Mouse (Mus musculus) myocyte (in vitro differentiated cells): ENCODE data around the gene Rnf43.

Experiments used
- CEBPB ChIP-seq: IDR thresholded peaks from 2 replicates; pipeline ENCODE4 v1.6.1; 2011; ENCODE audit warnings: mild to moderate bottlenecking, moderate library complexity; ENCODE audit not compliant: poor library complexity, insufficient read depth, severe bottlenecking
- E2F4 ChIP-seq: IDR thresholded peaks from one replicate; pipeline ENCODE4 v1.6.1; 2011; ENCODE audit warnings: mild to moderate bottlenecking, control low read depth, moderate library complexity; ENCODE audit not compliant: insufficient read depth
- MAX ChIP-seq: IDR thresholded peaks from one replicate; pipeline ENCODE4 v1.6.1; 2011; ENCODE audit warnings: low read depth, mild to moderate bottlenecking, control low read depth
- MYOD1 ChIP-seq, 3 experiments: IDR thresholded peaks; one replicate each; pipeline ENCODE4 v1.6.1; 2011; ENCODE audit warnings: control low read depth in 2 of 3, low read depth in 2 of 3, mild to moderate bottlenecking in 2 of 3, moderate library complexity in 1 of 3; ENCODE audit not compliant: insufficient read length in 2 of 3, control insufficient read depth in 1 of 3
- MYOG ChIP-seq, 3 experiments: IDR thresholded peaks; one replicate each; pipeline ENCODE4 v1.6.1; 2011; ENCODE audit warnings: control low read depth in 2 of 3, low read depth in 2 of 3, mild to moderate bottlenecking in 2 of 3; ENCODE audit not compliant: insufficient read length in 2 of 3, control insufficient read depth in 1 of 3, insufficient read depth in 1 of 3
- POLR2A ChIP-seq: IDR thresholded peaks from one replicate; pipeline ENCODE4 v1.6.1; 2011; ENCODE audit warnings: low read depth, mild to moderate bottlenecking, control low read depth, moderate library complexity; ENCODE audit not compliant: insufficient read length
- POLR2AphosphoS2 ChIP-seq: IDR thresholded peaks from one replicate; pipeline ENCODE4 v1.6.1; 2011; ENCODE audit warnings: low read depth, control low read depth; ENCODE audit not compliant: insufficient read length
- REST ChIP-seq: IDR thresholded peaks from one replicate; pipeline ENCODE4 v1.6.1; 2011; ENCODE audit warnings: mild to moderate bottlenecking, control low read depth, moderate library complexity; ENCODE audit not compliant: insufficient read depth, insufficient read length
- SRF ChIP-seq: IDR thresholded peaks from one replicate; pipeline ENCODE4 v1.6.1; 2011; ENCODE audit warnings: low read depth; ENCODE audit not compliant: control insufficient read depth, insufficient read length
- TCF12 ChIP-seq: IDR thresholded peaks from one replicate; pipeline ENCODE4 v1.6.1; 2011; ENCODE audit warnings: mild to moderate bottlenecking, control low read depth; ENCODE audit not compliant: poor library complexity, insufficient read depth, severe bottlenecking
- TCF3 ChIP-seq: IDR thresholded peaks from one replicate; pipeline ENCODE4 v1.6.1; 2011; ENCODE audit warnings: low read depth, control low read depth; ENCODE audit not compliant: insufficient read length
- USF1 ChIP-seq: IDR thresholded peaks from one replicate; pipeline ENCODE4 v1.6.1; 2011; ENCODE audit warnings: low read depth, mild to moderate bottlenecking, control low read depth, moderate library complexity

GRCm38 (mm10) chr11:87708979-87709378 is 46.5 kb downstream of the Rnf43 start:
- TF ChIP-seq MYOG (IDR thresholded peaks at IDR 0.05; ENCODE audit: control insufficient read depth in 1 of 3, insufficient read depth in 1 of 3, insufficient read length in 2 of 3, low read depth in 2 of 3) (no peak), POLR2AphosphoS2 (no peak), POLR2A (no peak), TCF12 (no peak), MAX (no peak), MYOD1 (IDR thresholded peaks at IDR 0.05; ENCODE audit: control insufficient read depth in 1 of 3, insufficient read length in 2 of 3, low read depth in 2 of 3) (no peak), E2F4 (no peak), USF1 (no peak), CEBPB (no peak), SRF (no peak), REST (no peak), TCF3 (no peak)
